Mouse (Mus musculus): Measurements from ENCODE around the gene Irgm2.

- TF ChIP-seq CTCF (IDR thresholded peaks at IDR 0.05; ENCODE audit: control insufficient read depth, insufficient read depth, insufficient read length) (no peak), USF1 (IDR thresholded peaks at IDR 0.05; ENCODE audit: low read depth) (no peak), MAX (IDR thresholded peaks at IDR 0.05) (no peak), MYOD1 (IDR thresholded peaks at IDR 0.05; ENCODE audit: control insufficient read depth, insufficient read length, low read depth) (no peak)
Observed at GRCm38 (mm10) chr11:58180756-58181155, 18.7 kb upstream of the Irgm2 start.

Measured in C2C12 (cell line).